Mouse (Mus musculus): ENCODE data around the gene Mgst3.

DNA sequence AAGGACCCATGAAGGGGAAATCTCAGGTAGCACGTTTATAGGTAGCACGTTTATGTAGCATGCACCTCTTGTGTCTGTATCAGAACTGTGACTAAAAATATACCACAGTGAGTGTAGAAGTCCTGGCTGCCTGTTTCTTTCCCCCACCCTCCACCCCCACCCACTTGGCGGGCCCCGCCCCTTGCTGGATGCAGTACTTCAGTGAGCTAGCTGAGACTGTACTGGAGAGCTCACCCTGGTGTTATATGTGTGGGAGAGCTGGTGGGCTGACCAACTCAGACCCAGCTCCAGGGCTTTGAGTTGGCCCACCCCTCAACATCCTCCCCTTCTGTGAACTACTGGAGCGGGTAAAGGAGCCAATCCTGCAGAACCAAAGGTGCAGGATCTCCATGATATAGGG is 31.9 kb upstream of the Mgst3 start:
- no peak for TF ChIP-seq CTCF (IDR thresholded peaks at IDR 0.05; ENCODE audit: low read depth, low read length)
- TF ChIP-seq GATA1 (IDR thresholded peaks at IDR 0.05; ENCODE audit: borderline replicate concordance, low read length), result no peak
- TF ChIP-seq POLR2AphosphoS5 (IDR thresholded peaks at IDR 0.05; ENCODE audit: insufficient replicate concordance, low read depth, low read length), result no peak
- no peak for TF ChIP-seq TAL1 (conservative IDR thresholded peaks at IDR 0.05; ENCODE audit: low read depth, low read length)
- TF ChIP-seq GATA2 (IDR thresholded peaks at IDR 0.05; ENCODE audit: borderline replicate concordance, low read depth, low read length), result no peak

Data from G1E (cell line).